Mouse (Mus musculus) v-Abl transformed pro-B cells (cell line): ENCODE measurements around the gene Lingo1.

Source experiments
- in situ Hi-C, 2 experiments: fragments of 400-800 bp; cut with MboI; formaldehyde crosslinking; loops; one replicate each; pipeline ENCODE4 v1.15.1; 2025; ENCODE audit not compliant: unreplicated experiment in 2 of 2

The Lingo1 gene

GRCm38 (mm10) chr9:56784576-56784975 is 11.7 kb downstream of the Lingo1 start:
- in situ Hi-C loops, result no loop called here

GRCm38 (mm10) chr9:56776881-56777801 is 19.1 kb downstream of the Lingo1 start:
- in situ Hi-C loops, result no loop called here

- in situ Hi-C loops, result no loop called here
These were observed 20.9 kb downstream of the Lingo1 start for GRCm38 (mm10) chr9:56775161-56775934.

GRCm38 (mm10) chr9:56774231-56774630 is 22.0 kb downstream of the Lingo1 start:
- in situ Hi-C loops, result no loop called here

- in situ Hi-C loops, result no loop called here
These were observed 22.6 kb downstream of the Lingo1 start for GRCm38 (mm10) chr9:56773666-56774065.

GRCm38 (mm10) chr9:56767653-56768136 is 28.6 kb downstream of the Lingo1 start:
- in situ Hi-C loops, result no loop called here

GRCm38 (mm10) chr9:56766629-56767357 is 29.5 kb downstream of the Lingo1 start:
- in situ Hi-C loops, result no loop called here

- in situ Hi-C loops, result no loop called here
These were observed 34.1 kb downstream of the Lingo1 start for GRCm38 (mm10) chr9:56762106-56762562.

GRCm38 (mm10) chr9:56757791-56758190 is 38.5 kb downstream of the Lingo1 start:
- in situ Hi-C loops, result no loop called here

GRCm38 (mm10) chr9:56755119-56755518 is 41.1 kb downstream of the Lingo1 start:
- in situ Hi-C loops, result no loop called here

GRCm38 (mm10) chr9:56753386-56753785 is 42.9 kb downstream of the Lingo1 start:
- in situ Hi-C loops, result no loop called here

- in situ Hi-C loops, result no loop called here
These were observed 48.2 kb downstream of the Lingo1 start for GRCm38 (mm10) chr9:56748056-56748455.

- in situ Hi-C loops, result no loop called here
These were observed 49.4 kb downstream of the Lingo1 start for GRCm38 (mm10) chr9:56746926-56747294.

- in situ Hi-C loops, result no loop called here
These were observed 49.9 kb downstream of the Lingo1 start for GRCm38 (mm10) chr9:56746195-56746925.

GRCm38 (mm10) chr9:56744369-56744768 is 51.9 kb downstream of the Lingo1 start:
- in situ Hi-C loops, result no loop called here

GRCm38 (mm10) chr9:56739181-56739737 is 57.0 kb downstream of the Lingo1 start:
- in situ Hi-C loops, result no loop called here

GRCm38 (mm10) chr9:56738261-56739171 is 57.8 kb downstream of the Lingo1 start:
- in situ Hi-C loops, result no loop called here

GRCm38 (mm10) chr9:56734398-56734797 is 61.9 kb downstream of the Lingo1 start:
- in situ Hi-C loops, result no loop called here

GRCm38 (mm10) chr9:56730997-56731396 is 65.3 kb downstream of the Lingo1 start:
- in situ Hi-C loops, result no loop called here
